Mouse (Mus musculus): ENCODE results near the gene Nfib.

Nfib gene

DNA sequence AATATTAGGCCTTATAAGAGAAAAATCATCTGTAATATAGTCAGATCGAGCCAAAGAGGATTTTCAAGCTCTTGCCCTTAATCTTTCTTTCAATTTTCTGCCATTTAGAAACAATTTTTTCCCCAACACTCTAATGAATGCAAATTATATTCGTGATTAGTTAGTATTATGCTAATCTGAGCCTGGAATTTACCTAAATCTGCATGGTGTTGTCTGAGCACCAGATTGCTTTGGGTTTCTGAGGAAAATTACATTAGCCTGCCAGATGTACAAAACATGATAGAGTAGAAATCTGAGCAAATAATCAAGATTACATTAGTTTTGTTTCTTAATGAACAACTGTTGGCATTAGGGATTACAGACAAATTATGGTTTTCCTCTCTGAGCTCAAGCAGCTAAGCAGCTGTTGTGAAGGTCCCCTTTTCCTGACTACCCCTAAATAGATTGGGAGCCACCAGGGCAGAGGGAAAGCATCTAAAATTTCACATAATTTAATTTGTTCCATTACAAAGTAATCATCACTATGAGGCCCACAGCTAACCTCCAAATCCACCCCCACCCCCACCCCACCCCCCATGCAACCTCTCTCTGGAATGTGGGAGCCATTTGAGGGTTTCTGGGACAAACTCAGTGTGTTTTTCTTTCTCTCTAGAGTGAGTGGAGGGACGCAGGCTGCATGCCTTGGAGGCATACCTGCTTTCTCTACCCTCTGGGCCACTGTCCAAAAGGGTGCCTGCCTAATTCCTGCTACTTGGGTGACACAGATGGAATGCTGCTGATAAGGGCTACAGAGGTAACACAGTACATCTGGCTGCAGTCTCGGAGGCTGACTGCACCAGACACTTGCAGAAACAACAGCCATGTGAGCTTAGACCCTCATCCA, 14.2 kb downstream of the Nfib start:
- no peak for ATAC-seq (ENCODE audit: insufficient number of reproducible peaks, low FRiP score, low TSS enrichment)

DNA sequence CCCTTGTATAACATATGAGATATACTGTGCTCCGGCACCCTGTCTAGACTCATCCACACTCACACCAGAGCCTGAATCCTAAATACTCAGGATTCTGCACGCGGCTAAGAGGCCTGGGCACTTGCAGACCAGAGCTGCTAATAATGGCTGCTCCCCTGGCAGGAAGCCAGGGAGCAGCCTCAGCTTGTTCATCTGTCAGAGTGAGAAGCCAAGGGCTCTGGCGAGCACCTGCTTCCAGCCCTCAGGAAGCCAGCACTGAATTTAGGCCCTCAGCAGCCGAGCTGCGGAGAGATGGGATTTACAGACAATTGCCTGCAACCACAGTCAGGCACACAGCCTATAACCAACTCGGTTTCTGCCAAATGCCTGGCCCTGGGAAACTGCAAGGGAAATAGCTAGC, 15.3 kb downstream of the Nfib start:
- peak; percentile 94 for ATAC-seq (ENCODE audit: insufficient number of reproducible peaks, low FRiP score, low TSS enrichment)

GRCm38 (mm10) chr4:82686037-82686436, 19.5 kb downstream of the Nfib start:
- no peak for ATAC-seq (ENCODE audit: insufficient number of reproducible peaks, low FRiP score, low TSS enrichment)

GRCm38 (mm10) chr4:82684088-82684715, 21.3 kb downstream of the Nfib start:
- no peak for ATAC-seq (ENCODE audit: insufficient number of reproducible peaks, low FRiP score, low TSS enrichment)

DNA sequence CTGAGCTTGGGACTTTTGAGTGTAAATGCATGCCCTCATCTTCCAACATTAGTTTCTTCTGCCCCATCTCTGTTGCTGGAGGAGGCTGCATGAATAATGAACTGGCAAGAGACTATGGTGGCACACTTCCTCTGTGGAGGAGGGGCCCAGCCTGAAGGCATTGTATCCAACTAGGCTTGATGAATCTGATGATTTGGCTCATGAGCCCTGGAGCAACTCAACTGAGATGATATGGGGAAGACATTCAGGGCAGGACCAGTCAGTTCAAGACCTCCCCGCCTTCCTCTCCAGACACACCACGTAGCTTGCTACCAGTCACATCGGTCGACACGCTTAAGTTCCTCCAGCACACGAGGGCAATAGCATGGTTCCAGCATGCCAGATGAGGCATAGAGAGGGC, 22.0 kb downstream of the Nfib start:
- no peak for ATAC-seq (ENCODE audit: insufficient number of reproducible peaks, low FRiP score, low TSS enrichment)

- 0 out of 2 replicates have a peak, but pooled peaks have one; percentile 40 for ATAC-seq (ENCODE audit: insufficient number of reproducible peaks, low FRiP score, low TSS enrichment)
Observed at GRCm38 (mm10) chr4:82676104-82676503, 29.4 kb downstream of the Nfib start.

- ATAC-seq (ENCODE audit: insufficient number of reproducible peaks, low FRiP score, low TSS enrichment): no peak
Observed at GRCm38 (mm10) chr4:82667271-82667872, 38.2 kb downstream of the Nfib start.

DNA sequence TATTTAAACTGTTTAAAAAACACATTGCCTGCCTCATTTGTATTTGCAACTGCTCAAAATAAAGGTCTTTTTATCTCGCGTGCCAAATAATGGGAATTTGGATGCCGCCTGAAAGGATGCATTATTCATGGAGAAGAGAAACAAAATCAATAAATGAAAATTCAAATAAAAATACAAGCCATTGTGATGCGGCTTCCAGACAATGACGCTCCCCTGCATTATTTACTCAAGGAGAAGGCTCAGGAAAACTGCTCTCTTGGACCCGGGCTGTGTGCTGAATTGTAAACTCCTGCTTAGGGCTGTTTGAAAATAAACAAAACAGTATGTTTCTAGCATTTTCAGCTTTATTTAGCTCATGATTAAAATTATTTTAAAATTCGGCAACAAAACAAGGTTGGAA, 41.1 kb downstream of the Nfib start:
- no peak for ATAC-seq (ENCODE audit: insufficient number of reproducible peaks, low FRiP score, low TSS enrichment)

GRCm38 (mm10) chr4:82663749-82664381, 41.7 kb downstream of the Nfib start:
- peak; percentile 46; the same call in 1 of the 2 replicates for ATAC-seq (ENCODE audit: insufficient number of reproducible peaks, low FRiP score, low TSS enrichment)

DNA sequence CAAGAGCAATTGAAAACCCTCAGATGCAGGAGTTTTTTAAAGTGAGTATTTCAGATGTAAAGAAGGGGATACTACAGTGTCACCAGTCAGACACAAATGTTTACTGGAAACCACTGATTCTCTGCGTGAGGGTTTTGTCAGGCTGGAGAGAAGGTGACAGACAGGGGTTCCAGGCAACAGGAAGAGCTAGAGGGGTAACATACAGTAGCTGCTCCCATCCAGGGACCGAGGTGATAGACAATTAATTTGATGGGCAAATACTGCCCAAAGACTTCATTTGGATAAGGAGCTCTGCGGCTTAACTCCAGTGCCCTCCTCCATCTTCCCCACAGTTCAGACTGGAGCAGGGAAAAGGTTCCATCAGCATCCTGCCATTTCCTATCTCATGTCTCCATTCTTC, 42.9 kb downstream of the Nfib start:
- ATAC-seq (ENCODE audit: insufficient number of reproducible peaks, low FRiP score, low TSS enrichment): no peak

GRCm38 (mm10) chr4:82662222-82662621, 43.3 kb downstream of the Nfib start:
- no peak for ATAC-seq (ENCODE audit: insufficient number of reproducible peaks, low FRiP score, low TSS enrichment)

- ATAC-seq (ENCODE audit: insufficient number of reproducible peaks, low FRiP score, low TSS enrichment): no peak
Observed at GRCm38 (mm10) chr4:82661215-82661614, 44.3 kb downstream of the Nfib start.

DNA sequence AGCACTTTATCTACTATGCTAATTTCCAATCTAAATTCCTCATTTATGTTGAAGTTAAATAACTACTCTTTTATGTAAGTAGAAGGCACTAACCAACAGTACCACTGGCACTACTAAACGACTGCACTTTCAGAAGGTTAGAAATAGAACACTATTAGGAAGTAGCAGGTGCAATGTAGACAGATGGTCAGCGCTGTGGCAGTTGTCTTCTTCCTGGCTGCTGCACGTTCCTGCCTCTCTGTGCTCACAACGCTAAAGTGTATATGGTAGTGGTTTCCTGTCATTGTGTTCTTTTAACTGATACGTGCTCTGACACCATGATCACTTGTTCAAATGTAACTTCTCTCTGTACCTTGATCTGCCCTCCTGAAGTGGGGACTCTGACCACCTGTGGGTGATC, 59.9 kb downstream of the Nfib start:
- no peak for ATAC-seq (ENCODE audit: insufficient number of reproducible peaks, low FRiP score, low TSS enrichment)

- no peak for ATAC-seq (ENCODE audit: insufficient number of reproducible peaks, low FRiP score, low TSS enrichment)
Observed at GRCm38 (mm10) chr4:82644797-82645196, 60.8 kb downstream of the Nfib start.

- peak; percentile 28; the same call in 1 of the 2 replicates for ATAC-seq (ENCODE audit: insufficient number of reproducible peaks, low FRiP score, low TSS enrichment)
Observed at GRCm38 (mm10) chr4:82643734-82644085, 61.8 kb downstream of the Nfib start.

DNA sequence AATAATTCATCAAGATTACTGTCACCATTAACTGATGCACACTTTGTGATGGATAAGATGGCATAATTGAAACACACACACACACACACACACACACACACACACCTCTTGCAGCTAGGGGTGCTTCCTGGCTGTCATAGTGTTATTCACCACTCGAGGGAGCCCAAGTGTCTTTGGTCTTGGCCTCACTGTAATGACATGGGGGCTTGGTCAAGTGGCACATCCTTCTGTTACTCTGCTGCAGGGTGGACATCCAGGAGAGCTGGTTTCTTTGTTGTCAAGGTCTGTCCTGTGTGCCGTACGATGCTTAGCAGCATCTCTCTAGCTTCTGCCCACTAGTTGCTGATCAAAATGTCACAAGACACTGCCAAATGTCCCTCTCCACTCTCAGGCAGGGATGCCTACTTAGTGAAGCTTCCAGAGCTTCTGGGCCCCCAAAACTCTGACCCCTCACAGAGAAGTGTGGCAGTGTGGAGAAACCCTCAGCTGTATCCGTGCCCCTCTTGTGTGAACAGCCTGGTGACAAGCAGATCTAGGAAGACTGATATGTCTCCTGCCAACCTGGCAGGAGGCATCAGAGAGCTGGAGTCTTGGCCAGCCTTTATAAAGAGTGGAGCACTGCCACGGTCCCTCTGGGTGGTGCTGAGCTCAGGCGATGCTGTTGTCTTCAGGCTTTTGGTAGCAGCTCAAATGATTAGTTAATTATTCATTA, 62.4 kb downstream of the Nfib start:
- ATAC-seq (ENCODE audit: insufficient number of reproducible peaks, low FRiP score, low TSS enrichment): peak; percentile 88

DNA sequence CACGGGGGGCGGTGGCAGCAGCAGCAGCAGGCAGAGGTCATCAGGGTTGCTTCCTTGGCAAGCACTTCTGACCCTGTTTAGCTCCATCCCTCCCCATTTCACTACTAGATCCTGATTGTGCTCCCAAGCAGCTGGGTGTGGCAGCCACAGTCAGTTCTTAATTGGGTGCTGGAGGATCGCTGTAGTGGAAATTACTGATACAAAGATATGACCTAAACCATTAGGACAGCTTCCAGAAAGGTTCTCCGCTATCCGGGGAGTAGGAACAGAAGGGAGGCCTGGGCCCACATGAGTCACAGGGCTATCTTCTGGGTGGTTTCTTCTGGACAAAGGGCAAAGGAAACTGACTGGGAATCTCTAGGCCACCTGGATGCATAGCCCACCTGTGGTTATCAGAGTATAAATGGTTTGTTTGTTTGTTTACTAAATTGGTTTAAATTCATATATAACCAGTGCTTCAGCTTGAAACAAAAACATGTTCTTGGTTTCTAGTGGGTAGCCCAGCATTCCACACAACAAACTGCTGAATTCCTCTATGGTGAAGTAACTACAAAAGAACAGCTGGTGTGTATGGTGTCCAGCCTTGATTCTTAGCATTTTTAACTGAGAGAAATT, 64.4 kb downstream of the Nfib start:
- no peak for ATAC-seq (ENCODE audit: insufficient number of reproducible peaks, low FRiP score, low TSS enrichment)

- no peak for ATAC-seq (ENCODE audit: insufficient number of reproducible peaks, low FRiP score, low TSS enrichment)
Observed at GRCm38 (mm10) chr4:82638251-82638650, 67.3 kb downstream of the Nfib start.

GRCm38 (mm10) chr4:82637633-82638032, 67.9 kb downstream of the Nfib start:
- ATAC-seq (ENCODE audit: insufficient number of reproducible peaks, low FRiP score, low TSS enrichment): no peak

DNA sequence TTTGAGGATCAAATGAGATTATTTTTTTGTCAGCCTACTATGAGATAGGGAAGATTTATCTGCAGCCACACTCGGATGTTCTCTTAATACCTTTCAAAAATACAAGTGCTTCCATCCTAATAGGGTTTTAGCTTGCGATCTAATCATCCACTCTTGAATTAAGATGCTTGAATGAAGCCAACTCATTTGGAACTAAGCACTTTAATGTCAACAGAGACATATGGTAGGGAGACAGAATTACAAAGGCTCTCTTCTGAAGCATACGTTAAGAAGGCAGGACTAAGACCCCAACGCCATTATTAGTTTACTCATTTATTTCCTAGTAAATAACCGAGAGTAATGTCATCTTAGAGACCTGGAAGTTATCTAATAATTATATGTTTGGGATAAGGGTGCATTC, 68.9 kb downstream of the Nfib start:
- ATAC-seq (ENCODE audit: insufficient number of reproducible peaks, low FRiP score, low TSS enrichment): no peak

All from cerebellum, adult (tissue).